Mouse (Mus musculus): Measurements from ENCODE around the gene Npas3. TPM values are rescaled to one million over a fixed set of nuclear protein-coding genes. Genes with fewer than 3 reads are reported as not detected.

The Npas3 gene
- total RNA-seq, 1 experiment from 2014 or later = not detected

- ATAC-seq (replicated peaks; ENCODE audit: low read depth, poor library complexity, severe bottlenecking) = no peak
Measured at GRCm38 (mm10) chr12:53384851-53385250, 136.4 kb downstream of the Npas3 start.

- ATAC-seq (replicated peaks; ENCODE audit: low read depth, poor library complexity, severe bottlenecking) = no peak
Measured at GRCm38 (mm10) chr12:53405856-53406255, 157.4 kb downstream of the Npas3 start.

GRCm38 (mm10) chr12:53407776-53408175 is 159.3 kb downstream of the Npas3 start:
- no peak for ATAC-seq (replicated peaks; ENCODE audit: low read depth, poor library complexity, severe bottlenecking)

GRCm38 (mm10) chr12:53409711-53410110 is 161.2 kb downstream of the Npas3 start:
- ATAC-seq (replicated peaks; ENCODE audit: low read depth, poor library complexity, severe bottlenecking) = no peak

DNA sequence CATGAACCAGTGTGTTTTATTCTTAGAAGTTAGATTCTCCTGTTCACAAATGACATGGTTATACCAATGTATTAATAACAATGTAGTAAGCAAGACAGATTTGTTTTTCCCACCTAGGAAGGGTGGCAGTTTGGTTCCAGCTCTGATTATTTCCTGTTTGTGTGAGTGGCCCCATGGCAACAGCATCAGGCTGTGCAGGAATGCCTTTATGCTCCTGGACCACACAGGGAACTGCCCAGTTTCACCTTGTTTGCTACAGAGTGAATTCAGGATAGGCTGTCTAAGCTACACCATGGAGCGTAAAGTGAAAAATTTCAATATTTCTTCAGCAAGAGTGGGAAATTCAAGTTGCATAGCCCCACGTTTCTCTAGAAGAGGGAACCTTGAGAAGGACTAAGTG is 162.2 kb downstream of the Npas3 start:
- no peak for ATAC-seq (replicated peaks; ENCODE audit: low read depth, poor library complexity, severe bottlenecking)

DNA sequence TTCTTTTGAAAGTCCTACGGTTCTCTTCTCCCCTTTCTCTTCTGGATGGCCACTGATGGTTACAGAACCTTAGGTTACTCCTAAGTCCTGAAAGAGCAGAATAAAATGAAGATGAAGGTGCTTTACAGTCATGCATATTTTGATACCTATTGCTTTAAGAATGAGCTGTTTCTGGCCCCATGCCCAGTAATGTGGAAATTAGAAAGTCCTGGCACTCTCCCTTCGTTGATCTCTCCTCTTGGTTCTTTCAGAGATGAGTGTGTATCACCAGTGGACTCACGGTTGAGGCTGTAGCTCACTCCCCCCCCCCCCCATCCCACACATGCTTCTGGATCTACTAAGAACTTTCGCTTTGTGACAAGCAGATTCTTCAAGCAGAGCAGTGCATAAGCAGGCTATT is 167.6 kb downstream of the Npas3 start:
- ATAC-seq (replicated peaks; ENCODE audit: low read depth, poor library complexity, severe bottlenecking) = no peak

GRCm38 (mm10) chr12:53421701-53422100 is 173.2 kb downstream of the Npas3 start:
- ATAC-seq (replicated peaks; ENCODE audit: low read depth, poor library complexity, severe bottlenecking) = no peak

GRCm38 (mm10) chr12:53423631-53424030 is 175.2 kb downstream of the Npas3 start:
- ATAC-seq (replicated peaks; ENCODE audit: low read depth, poor library complexity, severe bottlenecking) = no peak

- ATAC-seq (replicated peaks; ENCODE audit: low read depth, poor library complexity, severe bottlenecking) = no peak
Measured at GRCm38 (mm10) chr12:53426006-53426405, 177.5 kb downstream of the Npas3 start.

DNA sequence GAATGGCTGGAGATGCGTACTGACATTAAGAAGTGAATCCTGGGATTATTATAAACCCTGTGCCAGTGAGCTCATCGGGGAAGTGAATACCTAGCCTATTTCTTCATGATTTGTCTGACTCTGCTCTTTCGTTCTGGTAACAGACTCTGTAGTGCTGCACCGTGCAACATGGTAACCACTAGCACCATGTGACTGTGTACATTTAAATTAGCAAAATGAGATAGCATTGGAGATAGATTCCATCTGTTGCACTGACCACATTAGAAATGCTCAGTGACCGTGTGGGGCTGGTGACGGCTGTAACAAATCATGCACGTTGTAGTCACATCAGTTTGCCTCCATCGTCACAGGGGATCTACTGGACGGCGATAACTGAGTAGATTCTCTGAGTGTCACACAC is 178.7 kb downstream of the Npas3 start:
- no peak for ATAC-seq (replicated peaks; ENCODE audit: low read depth, poor library complexity, severe bottlenecking)

DNA sequence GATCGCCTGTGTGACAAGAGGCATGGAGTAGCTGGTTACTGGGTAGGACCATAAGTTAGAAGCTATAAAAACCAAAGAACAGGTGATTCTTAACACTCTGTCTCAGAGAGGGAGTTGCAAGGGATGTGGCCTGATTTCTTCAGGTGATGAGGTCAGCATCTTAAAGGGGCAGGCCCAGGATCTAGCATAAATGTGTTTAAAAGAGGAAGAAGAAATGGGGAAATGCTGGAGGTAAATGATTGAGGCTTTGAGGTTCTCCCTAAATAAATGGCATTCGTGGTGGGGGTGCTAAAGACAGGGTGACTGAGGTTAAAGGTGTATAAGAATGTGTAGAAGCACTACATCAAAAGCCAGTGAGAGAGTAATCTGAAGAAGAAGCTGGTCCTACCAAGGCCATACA is 193.6 kb downstream of the Npas3 start:
- ATAC-seq (replicated peaks; ENCODE audit: low read depth, poor library complexity, severe bottlenecking) = no peak

DNA sequence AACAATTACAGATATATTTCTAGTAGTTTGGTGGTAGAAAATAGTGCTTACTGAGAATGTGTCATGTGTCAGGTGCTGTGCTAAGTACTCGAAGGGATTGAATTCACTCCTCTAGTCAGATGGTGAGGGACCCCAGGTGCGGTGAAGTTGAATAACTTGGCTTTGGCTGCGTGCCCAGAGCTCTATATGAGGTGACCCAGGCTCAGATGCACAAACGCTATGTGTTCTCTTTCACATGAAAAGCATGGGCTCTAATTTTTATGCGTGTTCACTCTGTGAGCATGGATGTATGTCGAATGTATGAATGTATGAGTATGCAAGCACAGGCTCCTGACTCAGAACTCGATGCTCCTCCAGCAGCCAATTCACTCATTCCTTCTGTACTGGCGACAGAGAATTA is 199.0 kb downstream of the Npas3 start:
- no peak for ATAC-seq (replicated peaks; ENCODE audit: low read depth, poor library complexity, severe bottlenecking)

- no peak for ATAC-seq (replicated peaks; ENCODE audit: low read depth, poor library complexity, severe bottlenecking)
Measured at GRCm38 (mm10) chr12:53448040-53448439, 199.6 kb downstream of the Npas3 start.

- ATAC-seq (replicated peaks; ENCODE audit: low read depth, poor library complexity, severe bottlenecking) = no peak
Measured at GRCm38 (mm10) chr12:53467549-53467948, 219.1 kb downstream of the Npas3 start.

DNA sequence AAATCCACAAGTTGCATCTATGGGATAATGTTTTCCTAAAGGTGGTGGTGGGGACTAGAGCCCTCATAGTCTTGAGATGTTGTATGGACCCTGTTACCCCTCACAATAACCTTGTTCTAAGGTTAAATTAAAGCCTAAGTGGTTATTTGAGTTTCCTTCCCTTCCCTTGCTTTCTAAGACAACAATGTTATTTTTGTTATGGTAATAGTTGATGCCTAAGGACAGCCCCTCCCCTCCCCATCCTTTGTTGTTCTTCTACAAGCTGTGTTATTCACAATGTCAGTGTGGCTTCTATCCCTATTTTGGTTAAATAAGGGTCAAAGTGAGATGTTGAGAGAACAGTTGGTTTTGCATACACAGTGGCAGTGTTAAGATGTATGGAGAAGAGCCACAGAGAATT is 226.0 kb downstream of the Npas3 start:
- no peak for ATAC-seq (replicated peaks; ENCODE audit: low read depth, poor library complexity, severe bottlenecking)

DNA sequence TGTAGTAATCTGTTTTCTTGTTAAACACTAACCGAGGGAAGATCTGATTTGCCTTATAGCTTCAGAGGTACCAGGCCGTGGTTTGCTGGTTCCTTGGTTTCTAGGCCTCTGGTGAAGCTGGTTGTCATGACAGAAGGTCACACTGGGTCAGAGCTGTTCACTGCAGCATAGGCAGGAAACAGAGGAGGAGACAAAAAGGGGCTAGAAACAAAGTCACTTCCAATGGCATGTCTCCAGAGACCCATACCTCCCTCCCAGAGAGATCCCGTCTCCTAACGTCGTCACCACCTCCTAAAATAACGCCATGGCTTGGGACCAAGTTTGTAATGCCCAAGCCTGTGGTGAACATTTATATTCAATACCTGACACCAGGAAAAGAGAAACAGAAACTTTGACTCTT is 236.4 kb downstream of the Npas3 start:
- no peak for ATAC-seq (replicated peaks; ENCODE audit: low read depth, poor library complexity, severe bottlenecking)

DNA sequence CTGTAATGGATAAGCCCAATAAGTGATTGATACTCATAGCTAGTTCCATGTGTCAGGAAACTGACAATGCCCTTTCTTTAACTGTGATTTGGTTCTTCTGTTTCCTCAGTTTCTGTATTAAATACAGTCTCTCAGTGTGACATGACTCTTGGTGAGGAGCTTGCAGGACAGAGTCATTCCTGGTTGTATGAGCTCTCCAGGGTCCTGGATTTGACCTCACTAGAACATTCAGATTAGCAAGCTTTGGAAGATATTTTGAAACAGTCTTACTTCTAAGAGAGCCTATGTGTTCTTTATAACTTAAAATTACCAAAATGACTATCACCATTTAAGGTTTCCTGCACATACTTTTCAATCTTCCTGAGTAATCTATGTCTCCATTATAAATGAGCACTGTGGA is 247.9 kb downstream of the Npas3 start:
- ATAC-seq (replicated peaks; ENCODE audit: low read depth, poor library complexity, severe bottlenecking) = no peak

DNA sequence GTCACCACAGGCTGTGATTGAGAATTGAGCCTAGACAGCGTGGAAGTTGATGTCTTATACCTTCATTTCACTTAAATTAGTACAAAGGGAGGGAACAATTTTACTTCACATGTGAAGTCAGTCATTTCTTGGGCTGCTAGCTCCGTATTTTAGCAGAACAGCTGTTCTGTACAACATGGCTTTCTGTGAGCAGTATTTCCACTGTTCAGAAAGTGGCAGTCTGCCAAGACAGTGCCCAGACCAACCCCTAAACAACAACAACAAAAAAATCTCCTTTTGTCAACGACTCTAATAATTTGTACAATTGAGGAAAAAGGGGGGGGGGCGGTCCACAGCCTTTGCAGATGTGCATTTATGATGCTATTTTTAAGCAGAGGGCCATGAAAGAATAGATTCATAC is 266.4 kb downstream of the Npas3 start:
- no peak for ATAC-seq (replicated peaks; ENCODE audit: low read depth, poor library complexity, severe bottlenecking)

GRCm38 (mm10) chr12:53519556-53519955 is 271.1 kb downstream of the Npas3 start:
- ATAC-seq (replicated peaks; ENCODE audit: low read depth, poor library complexity, severe bottlenecking) = no peak

DNA sequence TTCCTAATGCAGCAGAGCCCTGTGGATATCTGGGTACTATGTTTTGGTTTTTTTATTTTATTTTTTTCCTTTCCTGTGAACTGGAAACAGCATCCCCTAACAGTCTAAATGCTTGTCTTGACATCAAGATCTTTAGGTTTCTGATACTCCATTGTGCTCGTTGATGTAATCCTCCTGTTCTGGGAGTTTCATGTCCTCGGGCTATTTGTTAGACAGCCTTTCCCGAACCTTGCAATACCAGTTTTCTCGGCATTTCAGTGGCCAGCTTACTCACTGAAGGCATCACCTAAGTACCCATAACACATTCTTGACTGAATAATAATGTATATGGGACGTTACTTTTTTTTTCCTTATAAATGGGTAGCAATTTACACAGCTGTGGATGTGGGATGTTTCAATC is 274.2 kb downstream of the Npas3 start:
- no peak for ATAC-seq (replicated peaks; ENCODE audit: low read depth, poor library complexity, severe bottlenecking)

DNA sequence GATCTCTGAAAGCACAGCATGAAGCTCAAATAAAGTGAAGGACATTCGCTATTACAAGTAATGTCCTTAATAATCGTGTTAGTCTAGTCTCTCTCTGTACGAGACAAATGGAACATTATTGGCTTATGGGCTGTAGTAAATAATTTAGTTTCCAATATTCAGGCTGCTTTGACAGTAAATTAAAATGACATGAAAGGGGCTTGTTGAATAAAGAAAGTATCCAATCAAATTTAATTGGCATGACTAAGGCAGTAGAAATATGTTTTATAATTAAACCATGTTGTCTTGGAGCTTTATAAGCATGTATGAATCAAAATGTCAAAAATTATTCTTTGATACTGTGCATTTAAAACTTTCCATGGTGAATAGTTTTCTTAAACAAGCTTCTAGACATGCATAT is 278.6 kb downstream of the Npas3 start:
- no peak for ATAC-seq (replicated peaks; ENCODE audit: low read depth, poor library complexity, severe bottlenecking)

- ATAC-seq (replicated peaks; ENCODE audit: low read depth, poor library complexity, severe bottlenecking) = no peak
Measured at GRCm38 (mm10) chr12:53529345-53529744, 280.9 kb downstream of the Npas3 start.

DNA sequence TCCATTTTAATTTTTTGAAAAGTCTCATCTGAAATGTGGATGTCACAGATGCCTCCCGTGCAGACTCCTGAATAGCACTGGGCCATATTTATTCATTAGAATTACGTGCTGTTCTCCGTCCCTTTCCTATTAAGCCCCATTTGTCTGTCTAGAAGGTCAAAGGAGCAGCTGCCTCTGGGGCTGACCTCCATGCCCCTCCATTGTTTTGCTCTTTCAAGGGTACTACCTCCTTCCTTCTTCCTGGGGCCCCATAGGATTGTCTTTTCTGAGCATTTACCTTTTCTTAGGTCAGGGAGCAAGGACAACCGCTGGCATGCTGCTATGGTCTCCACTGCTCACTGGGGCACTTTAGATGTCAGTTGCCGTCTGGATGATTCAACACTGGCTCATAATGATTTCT is 288.3 kb downstream of the Npas3 start:
- ATAC-seq (replicated peaks; ENCODE audit: low read depth, poor library complexity, severe bottlenecking) = no peak
